Mouse (Mus musculus) stomach, adult 2 months (tissue): ENCODE results near the gene Maip1. TPM values are rescaled to one million over a fixed set of nuclear protein-coding genes. Genes with fewer than 3 reads are reported as not detected.

Experiments
- polyA plus RNA-seq: library from polyadenylated mRNA; depleted of rRNA; stranded (reverse); fragments of >200 nt; gene quantifications from 2 replicates; pipeline ENCODE4 v1.2.3, GENCODE M21; 2012; rRNA removed

The Maip1 gene
- polyA plus RNA-seq, result 3.6 and 3.7 TPM in 2 replicates

GRCm38 (mm10) chr1:57406187-57407151 lies at the start of gene Maip1, which contains the start of gene Tyw5:
TSS of gene Maip1 (plus strand) at chr1:57406328.
TSS of gene Tyw5 (minus strand) at chr1:57407101.

GRCm38 (mm10) chr1:57377376-57378341 lies 28.5 kb upstream of the Maip1 start, which contains the start of gene 1700066M21Rik:
TSS of gene 1700066M21Rik (plus strand) at chr1:57377620.

Other genes with a start within 250 kb of the Maip1 start
- 13.6 and 26.6 TPM in 2 replicates for gene 1700066M21Rik, start 28.7 kb upstream of the Maip1 start, polyA plus RNA-seq
- 0.39 and 0.53 TPM in 2 replicates for gene Tyw5, start 773 bp downstream of the Maip1 start, polyA plus RNA-seq